Mouse (Mus musculus): ENCODE results near the gene Zfp580.

- TF ChIP-seq CTCF (IDR thresholded peaks at IDR 0.05) (no peak), EP300 (IDR thresholded peaks at IDR 0.05) (no peak)
Measured at GRCm38 (mm10) chr7:5052438-5052837, 1.1 kb downstream of the Zfp580 start.

Measured in lung, postnatal 0 days (tissue).